Mouse (Mus musculus): Measurements from ENCODE around the gene Sdc3. TPM values are rescaled to one million over a fixed set of nuclear protein-coding genes. Genes with fewer than 3 reads are reported as not detected.

Gene Sdc3
- polyA plus RNA-seq (2012; rRNA removed) = 14.2 and 16.8 TPM in 2 replicates

- TF ChIP-seq CTCF (IDR thresholded peaks at IDR 0.05; ENCODE audit: extremely low read depth, insufficient read length, insufficient replicate concordance, low read depth, low read length) = no peak
- H3K4me1 ChIP-seq (ENCODE audit: control insufficient read depth, insufficient read depth, insufficient read length, low read length) = peaks cover 6% of the 10 kb centered on the region
- WGBS = 4% methylated on average over 96 of the region's 99 CpGs
- peaks cover 21% of the 10 kb centered on the region for H3K27me3 ChIP-seq (ENCODE audit: control insufficient read depth, insufficient read depth, low read length)
- no peaks in the 10 kb centered on the region for H3K36me3 ChIP-seq (ENCODE audit: control insufficient read depth, insufficient read depth, low read length)
- no peak within 1 kb of the TSS for H3K27ac ChIP-seq (ENCODE audit: insufficient read depth, low read depth, low read length)
- peak within 1 kb of the TSS; percentile 68 for H3K4me3 ChIP-seq (ENCODE audit: low read depth, low read length)
Observed at GRCm38 (mm10) chr4:130792376-130793179, at the start of gene Sdc3. Gene Sdc3 (plus strand): TSS chr4:130792537.

- H3K27ac ChIP-seq (ENCODE audit: insufficient read depth, low read depth, low read length) = no peak overlapping the region
- no peaks in the 10 kb centered on the region for H3K27me3 ChIP-seq (ENCODE audit: control insufficient read depth, insufficient read depth, low read length)
- H3K4me1 ChIP-seq (ENCODE audit: control insufficient read depth, insufficient read depth, insufficient read length, low read length) = peaks cover 6% of the 10 kb centered on the region; the same call in 1 of the 2 replicates
- H3K36me3 ChIP-seq (ENCODE audit: control insufficient read depth, insufficient read depth, low read length) = peaks cover 63% of the 10 kb centered on the region
- 80% methylated on average over 4 of the region's 4 CpGs for WGBS
- no peak overlapping the region for H3K4me3 ChIP-seq (ENCODE audit: low read depth, low read length)
- TF ChIP-seq POLR2A (IDR thresholded peaks at IDR 0.05; ENCODE audit: low read depth, low read length) (no peak), CTCF (IDR thresholded peaks at IDR 0.05; ENCODE audit: extremely low read depth, insufficient read length, insufficient replicate concordance, low read depth, low read length) (no peak)
Observed at GRCm38 (mm10) chr4:130744058-130744457, 48.3 kb upstream of the Sdc3 start.

- H3K36me3 ChIP-seq (ENCODE audit: control insufficient read depth, insufficient read depth, low read length) = peaks cover 70% of the 10 kb centered on the region
- H3K27me3 ChIP-seq (ENCODE audit: control insufficient read depth, insufficient read depth, low read length) = no peaks in the 10 kb centered on the region
- H3K4me3 ChIP-seq (ENCODE audit: low read depth, low read length) = no peak overlapping the region
- peak overlapping the region; percentile 68; the same call in 1 of the 2 replicates for H3K27ac ChIP-seq (ENCODE audit: insufficient read depth, low read depth, low read length)
- H3K4me1 ChIP-seq (ENCODE audit: control insufficient read depth, insufficient read depth, insufficient read length, low read length) = peaks cover 6% of the 10 kb centered on the region; the same call in 1 of the 2 replicates
- WGBS = 42% methylated on average over 5 of the region's 5 CpGs
- TF ChIP-seq POLR2A (IDR thresholded peaks at IDR 0.05; ENCODE audit: low read depth, low read length) (no peak), CTCF (IDR thresholded peaks at IDR 0.05; ENCODE audit: extremely low read depth, insufficient read length, insufficient replicate concordance, low read depth, low read length) (no peak)
Observed at GRCm38 (mm10) chr4:130745561-130746306, 46.6 kb upstream of the Sdc3 start.

GRCm38 (mm10) chr4:130749566-130749965 is 42.8 kb upstream of the Sdc3 start:
- WGBS = 75% methylated on average over 7 of the region's 7 CpGs
- Histone ChIP-seq H3K4me3 (ENCODE audit: low read depth, low read length) (no peak overlapping the region), H3K36me3 (ENCODE audit: control insufficient read depth, insufficient read depth, low read length) (peaks cover 70% of the 10 kb centered on the region), H3K27me3 (ENCODE audit: control insufficient read depth, insufficient read depth, low read length) (no peaks in the 10 kb centered on the region), H3K4me1 (ENCODE audit: control insufficient read depth, insufficient read depth, insufficient read length, low read length) (peaks cover 6% of the 10 kb centered on the region; the same call in 1 of the 2 replicates), H3K27ac (ENCODE audit: insufficient read depth, low read depth, low read length) (no peak overlapping the region)
- TF ChIP-seq CTCF (IDR thresholded peaks at IDR 0.05; ENCODE audit: extremely low read depth, insufficient read length, insufficient replicate concordance, low read depth, low read length) (no peak), POLR2A (IDR thresholded peaks at IDR 0.05; ENCODE audit: low read depth, low read length) (no peak)

- Histone ChIP-seq H3K36me3 (ENCODE audit: control insufficient read depth, insufficient read depth, low read length) (peaks cover 77% of the 10 kb centered on the region), H3K4me3 (ENCODE audit: low read depth, low read length) (no peak overlapping the region), H3K27me3 (ENCODE audit: control insufficient read depth, insufficient read depth, low read length) (no peaks in the 10 kb centered on the region), H3K4me1 (ENCODE audit: control insufficient read depth, insufficient read depth, insufficient read length, low read length) (no peaks in the 10 kb centered on the region), H3K27ac (ENCODE audit: insufficient read depth, low read depth, low read length) (no peak overlapping the region)
- no peak for TF ChIP-seq POLR2A (IDR thresholded peaks at IDR 0.05; ENCODE audit: low read depth, low read length)
- no peak for TF ChIP-seq CTCF (IDR thresholded peaks at IDR 0.05; ENCODE audit: extremely low read depth, insufficient read length, insufficient replicate concordance, low read depth, low read length)
- 94% methylated on average over 2 of the region's 2 CpGs for WGBS
Observed at GRCm38 (mm10) chr4:130751966-130752365, 40.4 kb upstream of the Sdc3 start.

- TF ChIP-seq CTCF (IDR thresholded peaks at IDR 0.05; ENCODE audit: extremely low read depth, insufficient read length, insufficient replicate concordance, low read depth, low read length) (no peak), POLR2A (IDR thresholded peaks at IDR 0.05; ENCODE audit: low read depth, low read length) (no peak)
- no peaks in the 10 kb centered on the region for H3K27me3 ChIP-seq (ENCODE audit: control insufficient read depth, insufficient read depth, low read length)
Observed at GRCm38 (mm10) chr4:130752591-130752990, 39.7 kb upstream of the Sdc3 start.

GRCm38 (mm10) chr4:130753755-130754154 is 38.6 kb upstream of the Sdc3 start:
- peaks cover 69% of the 10 kb centered on the region for H3K36me3 ChIP-seq (ENCODE audit: control insufficient read depth, insufficient read depth, low read length)
- no peak for TF ChIP-seq CTCF (IDR thresholded peaks at IDR 0.05; ENCODE audit: extremely low read depth, insufficient read length, insufficient replicate concordance, low read depth, low read length)
- no peak for TF ChIP-seq POLR2A (IDR thresholded peaks at IDR 0.05; ENCODE audit: low read depth, low read length)
- H3K27ac ChIP-seq (ENCODE audit: insufficient read depth, low read depth, low read length) = no peak overlapping the region
- H3K27me3 ChIP-seq (ENCODE audit: control insufficient read depth, insufficient read depth, low read length) = no peaks in the 10 kb centered on the region
- H3K4me1 ChIP-seq (ENCODE audit: control insufficient read depth, insufficient read depth, insufficient read length, low read length) = no peaks in the 10 kb centered on the region
- no peak overlapping the region for H3K4me3 ChIP-seq (ENCODE audit: low read depth, low read length)
- 53% methylated on average over 5 of the region's 5 CpGs for WGBS

More at GRCm38 (mm10) chr4:130752591-130752990, 39.7 kb upstream of the Sdc3 start:
- Histone ChIP-seq H3K27ac (ENCODE audit: insufficient read depth, low read depth, low read length) (no peak overlapping the region), H3K4me1 (ENCODE audit: control insufficient read depth, insufficient read depth, insufficient read length, low read length) (no peaks in the 10 kb centered on the region), H3K4me3 (ENCODE audit: low read depth, low read length) (no peak overlapping the region), H3K36me3 (ENCODE audit: control insufficient read depth, insufficient read depth, low read length) (peaks cover 74% of the 10 kb centered on the region)
- WGBS = 83% methylated on average over 7 of the region's 7 CpGs
